Mouse (Mus musculus): ENCODE measurements at regions not wholly inside any gene's neighbourhood (a gene's known extent, or its start where the extent isn't known, plus 50 kb on each side); places are given as distances from the start of the nearest gene placed in this dataset.
"Not testable (repeated sequence)": the region's sequence is repeated elsewhere in the genome, so short reads cannot be mapped to it uniquely, and the experiment has no call there.

DNA sequence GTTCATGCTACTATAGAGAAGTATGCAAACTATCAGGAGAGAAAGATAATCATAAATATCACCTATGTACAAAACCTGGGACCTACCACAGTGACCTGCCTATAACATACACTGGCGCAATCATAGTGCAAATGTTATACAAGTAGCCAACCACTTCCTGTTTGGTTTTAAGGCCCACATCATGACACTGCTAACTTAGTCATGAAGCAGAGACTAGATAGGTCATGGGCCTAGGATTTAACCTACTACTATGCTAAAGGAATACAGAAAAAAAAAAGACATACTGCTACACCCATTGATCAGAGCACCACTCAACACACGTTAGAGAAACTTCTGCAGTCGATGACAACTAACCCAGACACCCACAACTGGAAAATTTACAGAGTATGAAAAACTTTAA is 498.6 kb upstream of the Acvr2a start:
- no peak for DNase-seq

DNA sequence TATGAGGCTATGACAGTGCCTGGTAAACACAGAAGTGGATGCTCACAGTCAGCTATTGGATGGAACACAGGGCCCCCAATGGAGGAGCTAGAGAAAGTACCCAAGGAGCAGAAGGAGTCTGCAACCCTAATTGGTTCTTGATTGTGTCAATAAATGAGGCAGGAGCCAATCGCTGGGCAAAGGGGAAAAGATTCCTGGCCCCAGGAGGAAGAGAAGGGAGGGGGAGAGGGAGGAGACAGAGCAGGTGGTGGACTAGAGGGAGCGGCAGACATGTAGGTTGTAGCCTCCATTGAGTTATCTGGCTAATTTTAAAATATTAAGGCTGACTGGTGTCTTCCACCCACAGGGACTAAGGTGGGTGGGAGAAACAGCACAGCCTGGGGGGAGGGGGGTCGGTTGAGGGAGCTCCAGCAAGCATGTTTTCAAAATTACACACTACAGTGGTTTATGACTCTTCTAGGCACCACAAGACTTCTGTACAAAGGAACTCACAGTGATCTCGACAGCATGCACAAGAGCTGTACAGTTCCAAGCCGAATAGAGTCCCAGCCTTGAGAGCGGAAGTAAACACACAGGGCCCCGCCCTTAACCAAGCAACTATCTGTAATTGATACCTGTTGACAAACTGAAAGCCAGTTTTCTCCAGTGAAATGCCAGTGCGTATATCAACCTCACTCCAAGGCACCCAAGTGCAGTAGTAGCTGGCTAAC is 497.6 kb upstream of the Acvr2a start:
- DNase-seq: no peak

DNA sequence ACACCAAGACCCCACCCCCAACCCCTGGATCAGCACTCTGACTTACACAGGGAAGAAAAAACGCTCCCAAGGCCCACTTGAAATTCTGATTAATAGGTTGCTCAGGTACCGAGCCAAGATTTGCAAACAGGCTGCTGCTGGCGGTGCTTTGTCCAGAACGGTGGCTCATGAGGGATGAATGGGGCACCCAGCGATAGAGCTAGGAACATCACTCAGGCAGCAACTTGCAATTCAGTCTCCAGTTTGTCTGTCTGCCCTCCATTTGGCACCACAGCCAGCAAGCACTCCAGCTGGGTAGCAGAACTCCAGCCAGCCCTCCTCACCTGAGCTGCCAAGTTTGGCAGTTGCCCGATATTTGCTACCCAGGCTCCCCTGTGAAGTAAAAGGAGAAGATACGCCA is 496.1 kb upstream of the Acvr2a start:
- DNase-seq: no peak

DNA sequence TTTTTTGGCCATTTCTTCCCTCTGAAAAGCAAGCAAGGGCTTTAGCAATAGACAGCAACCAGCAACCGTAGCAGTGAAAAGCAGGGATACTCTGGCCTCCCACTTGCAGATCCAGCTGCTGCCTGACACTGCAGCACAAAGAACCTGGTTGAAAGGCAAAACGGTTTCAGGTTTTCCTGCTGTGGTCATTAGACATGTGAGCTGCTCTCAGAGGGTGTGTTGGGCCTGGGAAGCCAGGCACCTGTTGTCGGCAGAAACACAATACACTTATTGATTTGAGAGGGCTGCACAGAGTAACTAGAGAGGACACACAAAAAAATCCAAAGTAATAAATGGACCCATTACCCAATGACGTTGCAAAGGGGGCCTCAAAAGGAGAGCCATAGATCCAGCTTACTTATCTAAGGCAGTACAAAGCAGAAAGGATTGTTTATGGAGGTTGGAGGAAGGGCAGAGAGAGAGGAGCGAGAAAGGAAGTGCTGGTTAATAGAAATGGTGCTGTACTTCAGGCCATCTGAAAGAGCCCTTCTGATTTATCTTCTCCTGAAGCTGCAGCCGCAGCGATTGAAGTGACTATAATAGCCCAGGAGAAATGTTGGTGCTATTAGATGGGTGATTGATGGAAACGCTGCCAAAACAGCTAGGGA is 495.4 kb upstream of the Acvr2a start:
- no peak for DNase-seq

DNA sequence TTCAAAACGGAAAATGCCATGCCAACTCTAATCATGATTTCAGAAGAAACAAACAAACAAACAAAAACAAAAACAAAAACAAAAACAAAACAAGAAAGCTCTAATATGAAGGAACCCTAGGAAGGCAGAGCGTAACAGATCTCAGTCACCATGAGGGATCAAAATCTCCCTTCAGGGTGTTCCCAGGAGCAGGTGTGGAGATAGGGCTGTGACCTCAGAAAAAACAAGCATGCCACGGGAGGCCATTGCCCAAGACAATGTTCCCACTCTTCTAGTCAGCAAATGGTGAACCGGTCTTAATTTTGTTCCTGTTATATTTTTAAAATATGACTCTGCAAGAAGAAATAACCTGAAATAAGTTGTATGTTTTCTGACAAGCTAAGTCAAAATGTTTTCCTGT is 492.4 kb upstream of the Acvr2a start:
- no peak for DNase-seq

DNA sequence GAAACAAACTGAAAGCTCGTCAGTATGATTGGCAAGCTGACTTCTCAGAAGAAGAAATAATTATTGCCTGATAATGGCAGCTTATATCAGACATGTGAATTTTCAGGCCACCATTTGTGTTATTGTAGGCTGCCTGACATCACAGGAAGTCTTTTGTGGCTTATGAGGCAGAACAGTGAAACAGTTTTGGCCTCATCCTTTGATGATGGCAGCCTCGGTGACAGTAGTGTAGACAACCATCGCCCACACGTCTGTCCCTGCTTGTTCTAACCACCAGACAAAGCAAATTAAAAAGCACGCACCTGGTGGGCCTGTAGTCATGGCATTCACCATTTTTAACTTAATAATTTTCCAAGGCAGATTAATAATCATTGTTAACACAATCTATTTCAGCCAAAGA is 491.6 kb upstream of the Acvr2a start:
- DNase-seq: no peak

DNA sequence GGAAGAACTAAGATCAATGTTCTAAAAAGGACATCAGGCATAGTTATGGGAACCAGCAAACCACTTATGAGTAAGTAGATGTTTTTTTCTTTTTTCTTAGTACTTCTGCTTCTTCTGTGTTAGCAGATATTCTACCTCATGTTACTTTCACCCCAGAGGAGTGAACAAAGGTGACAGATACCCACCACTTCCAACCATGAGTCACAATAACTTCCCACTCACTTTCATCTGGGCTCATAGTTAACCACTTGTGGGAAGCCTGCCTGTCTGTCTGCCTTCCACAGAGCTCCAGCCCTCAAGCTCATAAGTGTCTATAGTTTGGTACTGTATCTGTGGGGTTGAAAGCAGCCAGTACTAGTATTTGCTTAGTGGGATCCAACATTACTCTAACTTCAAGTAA is 485.7 kb upstream of the Acvr2a start:
- no peak for DNase-seq

DNA sequence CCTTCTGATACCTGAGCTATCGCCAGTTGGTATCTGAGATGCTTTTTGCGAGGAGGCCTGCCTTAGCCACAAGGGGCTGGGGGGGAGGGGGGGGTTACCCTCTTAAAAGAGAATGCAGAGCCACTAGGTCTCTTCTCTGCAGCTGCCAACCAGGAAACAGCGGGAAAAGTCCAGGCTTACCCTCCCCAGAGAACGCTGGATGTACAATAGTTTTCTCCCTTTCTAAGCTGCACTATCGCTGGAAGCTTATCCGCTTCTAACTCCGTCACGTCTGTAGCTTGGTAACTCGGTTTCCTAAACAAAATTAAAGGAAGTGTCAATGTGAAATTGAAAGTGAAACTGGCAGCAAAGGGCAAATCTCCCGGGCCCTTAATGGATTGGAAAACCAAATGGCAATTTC is 481.1 kb upstream of the Acvr2a start:
- no peak for DNase-seq

DNA sequence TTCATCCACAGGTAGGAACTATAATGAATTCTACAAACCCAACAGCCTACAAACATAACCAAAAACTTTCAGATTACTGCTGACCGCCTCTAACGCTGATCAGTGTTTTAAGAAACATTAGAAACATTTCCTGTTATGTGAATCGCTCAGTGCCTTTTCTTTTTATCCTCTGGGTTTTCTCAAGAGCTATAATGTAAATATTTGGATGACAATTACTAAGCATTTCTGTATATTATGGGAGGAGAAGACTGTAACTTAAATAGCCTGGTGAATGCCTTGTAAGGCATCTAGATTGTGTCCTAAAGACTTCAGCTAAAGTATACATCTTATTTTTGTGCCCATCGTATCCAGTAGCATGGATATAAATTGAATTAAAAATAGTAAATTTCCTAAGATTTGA is 465.9 kb upstream of the Acvr2a start:
- no peak for DNase-seq

DNA sequence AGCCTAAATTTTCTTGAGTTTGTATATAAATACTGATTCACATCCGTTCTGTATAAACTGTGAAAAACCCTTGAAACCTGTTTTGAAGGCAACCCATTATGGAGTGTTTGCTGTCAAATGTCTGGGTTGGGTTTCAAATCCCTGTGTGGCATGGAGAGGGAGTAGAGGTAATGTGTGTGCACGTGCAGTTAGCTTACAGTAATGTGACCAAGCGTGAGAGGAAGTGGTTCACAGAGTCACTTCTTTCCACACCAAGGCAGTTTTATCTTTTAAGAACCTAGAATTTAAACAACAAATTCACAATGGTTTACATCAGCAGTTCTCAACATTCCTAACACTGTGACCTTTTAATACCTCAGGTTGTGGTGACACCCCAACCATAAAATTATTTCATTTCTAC is 464.1 kb upstream of the Acvr2a start:
- DNase-seq: no peak

DNA sequence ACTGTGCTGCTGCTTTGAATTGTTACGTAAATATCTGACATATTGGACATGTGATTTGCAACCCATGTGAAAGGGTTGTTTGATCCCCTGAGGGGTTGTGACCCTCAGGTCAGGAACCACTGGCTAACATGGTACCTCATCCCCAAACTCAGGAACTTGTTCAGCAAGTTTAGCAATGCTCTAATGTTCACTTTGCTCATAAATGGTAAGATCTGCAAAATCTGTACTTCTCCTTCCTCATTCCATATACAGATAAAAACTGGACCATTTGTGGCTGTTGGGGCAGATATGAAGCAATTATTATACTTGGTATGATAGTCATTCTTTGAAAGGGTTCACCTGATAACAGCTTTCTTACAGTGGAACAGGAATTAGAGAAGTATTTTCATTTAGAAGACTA is 463.7 kb upstream of the Acvr2a start:
- no peak for DNase-seq

DNA sequence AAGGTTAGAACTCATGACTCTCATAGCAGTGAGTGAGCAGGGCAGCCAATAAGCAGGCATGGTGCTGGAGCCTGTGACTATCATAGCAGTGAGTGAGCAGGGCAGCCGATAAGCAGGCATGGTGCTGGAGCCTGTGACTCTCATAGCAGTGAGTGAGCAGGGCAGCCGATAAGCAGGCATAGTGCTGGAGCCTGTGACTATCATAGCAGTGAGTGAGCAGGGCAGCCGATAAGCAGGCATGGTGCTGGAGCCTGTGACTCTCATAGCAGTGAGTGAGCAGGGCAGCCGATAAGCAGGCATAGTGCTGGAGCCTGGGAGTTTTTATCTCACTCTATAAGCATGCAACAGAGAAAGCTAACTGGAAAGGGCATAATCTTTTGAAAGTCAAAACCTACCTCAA is 442.3 kb upstream of the Acvr2a start:
- DNase-seq: not testable (repeated sequence)

DNA sequence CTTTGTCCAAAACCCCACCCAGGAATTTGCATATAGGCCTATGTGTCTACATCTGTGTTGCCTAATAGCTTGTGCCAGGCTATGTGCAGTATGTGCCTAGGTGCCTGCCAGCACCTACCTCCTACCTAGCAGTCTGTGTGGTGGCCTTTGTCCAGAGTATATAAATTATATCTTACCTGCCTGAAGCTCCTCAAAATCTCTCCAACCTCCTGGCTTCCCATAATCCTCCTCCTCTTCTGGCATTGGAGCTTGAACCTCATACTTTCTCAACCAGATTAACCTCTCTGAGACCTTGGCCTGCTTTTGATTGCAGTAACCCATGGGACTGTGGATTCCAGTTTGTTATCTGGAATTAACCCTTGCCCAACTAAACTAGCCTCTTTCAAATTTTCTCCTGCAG is 440.8 kb upstream of the Acvr2a start:
- DNase-seq: no peak

DNA sequence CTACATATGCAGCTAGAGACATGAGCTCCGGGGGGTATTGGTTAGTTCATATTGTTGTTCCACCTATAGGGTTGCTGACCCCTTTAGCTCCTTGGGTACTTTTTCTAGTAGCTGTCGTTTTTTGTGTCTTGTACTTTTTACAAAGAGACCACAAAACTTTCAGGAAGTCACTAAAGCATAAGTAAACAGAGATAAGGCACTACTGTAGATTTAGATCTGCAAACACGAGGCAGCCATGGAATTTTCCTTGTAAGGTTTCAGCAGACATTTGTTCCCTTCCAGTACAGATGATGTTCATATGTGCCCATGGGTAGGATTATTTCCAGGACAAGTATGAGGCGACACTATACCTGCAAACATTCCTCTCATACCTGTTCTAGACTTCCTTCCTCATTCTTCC is 439.6 kb upstream of the Acvr2a start:
- no peak for DNase-seq

DNA sequence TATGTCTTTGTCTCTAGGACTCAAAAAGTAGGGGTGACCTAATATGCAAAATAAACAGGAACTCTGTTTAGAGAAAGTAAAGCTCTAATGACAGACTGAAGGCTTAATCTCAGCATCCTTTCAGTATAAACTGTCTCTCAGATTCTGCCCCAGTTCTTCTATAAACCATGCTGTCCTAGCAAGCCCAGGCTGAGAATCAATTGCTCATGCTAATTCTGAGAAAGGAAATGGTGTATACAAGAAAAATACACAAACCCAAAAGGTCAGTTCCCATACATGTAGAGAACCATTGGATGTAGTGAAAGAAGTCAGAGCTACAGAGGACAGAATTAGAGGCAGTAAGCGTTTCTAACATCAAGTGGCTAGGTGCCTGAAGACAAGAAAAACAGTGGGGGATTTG is 435.7 kb upstream of the Acvr2a start:
- DNase-seq: no peak

DNA sequence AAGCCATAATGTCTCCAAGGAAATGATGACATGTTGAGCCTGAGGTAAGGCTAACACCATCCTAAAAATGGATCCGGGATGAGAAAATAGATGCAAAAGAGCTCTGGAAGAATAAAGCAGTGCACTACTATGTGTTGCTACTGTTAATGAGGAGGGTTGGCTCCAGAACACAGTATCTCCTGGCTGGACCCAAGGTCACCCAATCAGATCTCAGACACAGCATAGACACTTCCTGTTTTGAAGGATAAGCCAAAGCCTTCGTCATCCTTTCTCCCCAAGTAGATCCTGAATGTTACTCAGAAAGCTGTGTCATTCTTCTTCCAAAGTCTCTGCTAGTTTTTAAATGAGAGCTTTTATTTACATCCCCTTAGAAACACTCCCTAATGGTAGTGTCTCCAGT is 435.2 kb upstream of the Acvr2a start:
- no peak for DNase-seq

DNA sequence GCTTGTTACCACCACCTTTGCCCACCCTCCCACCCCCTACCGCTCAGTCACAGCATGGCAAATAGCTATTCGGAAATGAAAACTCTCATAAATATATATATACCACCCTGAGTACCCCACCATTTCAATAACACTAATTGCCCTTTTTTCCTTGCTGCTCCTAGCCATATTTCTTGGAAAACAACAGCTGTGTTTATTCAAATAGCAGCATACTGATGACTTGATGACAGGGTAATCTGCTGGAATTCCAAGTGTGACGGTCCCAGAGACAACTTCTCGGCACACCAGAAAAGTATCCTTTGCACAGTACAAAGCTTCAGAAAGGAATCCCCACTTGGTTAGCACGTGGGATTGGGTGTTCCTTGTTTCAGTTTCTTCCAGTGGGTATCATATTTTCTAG is 433.8 kb upstream of the Acvr2a start:
- DNase-seq: no peak

DNA sequence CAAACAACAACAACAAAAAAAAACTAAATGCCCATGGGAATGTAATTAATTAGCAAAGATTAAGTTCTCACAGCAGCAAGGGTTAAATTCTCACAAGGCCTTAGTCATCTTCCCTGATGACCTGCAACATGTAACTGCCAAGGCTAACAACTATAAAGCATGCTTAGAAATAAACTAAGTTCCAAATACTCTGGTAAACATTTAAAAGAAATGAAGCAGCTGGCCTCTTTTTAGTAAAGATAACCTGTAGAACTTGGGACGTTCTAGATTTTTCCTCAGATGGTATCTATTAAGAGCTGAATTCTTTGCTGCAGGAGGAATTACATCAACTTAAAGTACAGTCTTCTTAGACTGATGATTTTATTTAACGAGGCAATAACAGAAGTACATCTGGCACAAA is 433.1 kb upstream of the Acvr2a start:
- DNase-seq: no peak

DNA sequence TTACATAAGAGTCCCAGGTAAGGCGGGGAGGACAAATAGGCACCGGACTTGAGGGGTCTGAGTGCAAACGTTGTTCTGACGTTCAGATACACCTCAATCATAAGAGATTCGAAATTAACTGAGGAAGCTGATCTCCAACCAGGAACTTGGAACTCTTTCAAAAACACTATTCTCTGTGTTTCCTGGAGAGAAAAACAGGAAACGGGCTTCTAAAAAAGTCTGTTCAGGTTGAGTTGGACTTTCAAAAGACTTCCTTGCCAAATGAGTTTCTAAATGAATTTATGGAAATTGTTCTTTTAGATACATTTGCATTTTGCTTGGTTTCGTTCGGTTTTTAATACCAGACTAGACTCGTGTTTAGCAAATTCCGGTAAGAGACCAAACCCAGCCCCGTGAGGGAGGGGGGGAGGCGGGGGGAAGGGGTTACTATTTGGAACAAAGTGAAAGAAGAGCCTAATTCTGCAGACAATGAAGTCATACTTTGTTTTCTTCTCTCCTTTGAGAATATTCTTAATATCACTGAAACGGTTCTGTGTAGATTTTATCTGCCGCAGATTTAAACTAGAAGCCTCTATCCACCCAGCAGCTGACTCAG is 432.3 kb upstream of the Acvr2a start:
- no peak for DNase-seq

DNA sequence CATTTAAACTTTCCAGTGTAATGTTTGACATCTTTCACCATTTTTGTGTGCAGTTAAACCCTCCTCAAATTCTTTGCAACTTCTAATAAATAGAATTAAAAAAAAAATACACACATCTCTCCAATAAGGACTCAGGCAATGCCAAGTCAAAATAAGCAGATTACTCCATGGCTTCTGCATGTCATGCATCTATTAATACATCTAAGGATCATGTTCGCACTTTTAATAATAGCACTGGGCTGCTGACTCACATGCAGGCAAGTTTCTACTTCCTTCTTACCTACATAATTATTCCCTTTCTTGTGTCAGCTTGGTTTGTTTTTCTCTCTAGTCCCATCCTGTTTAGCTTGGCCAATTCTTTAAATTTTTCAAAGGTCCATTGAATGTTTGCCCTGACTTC is 415.4 kb upstream of the Acvr2a start:
- no peak for DNase-seq

DNA sequence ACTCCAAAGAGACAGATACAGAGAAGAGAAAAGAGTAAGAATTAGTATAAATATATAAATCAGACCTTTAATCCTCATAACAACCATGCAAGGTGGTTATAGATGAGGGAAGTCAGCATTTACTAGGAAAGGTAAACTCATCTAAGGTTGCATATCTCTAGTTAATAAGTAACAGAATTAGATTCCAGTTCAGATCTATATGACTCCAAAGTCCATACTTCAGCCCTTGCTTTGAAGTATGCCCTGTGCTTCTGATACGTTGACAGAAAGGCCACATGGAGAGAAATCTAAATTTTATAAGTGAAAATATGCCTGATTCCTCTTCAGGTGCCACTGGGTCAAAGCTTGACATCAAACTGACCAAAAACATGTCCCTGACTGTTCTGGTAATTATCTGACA is 414.7 kb upstream of the Acvr2a start:
- DNase-seq: no peak

DNA sequence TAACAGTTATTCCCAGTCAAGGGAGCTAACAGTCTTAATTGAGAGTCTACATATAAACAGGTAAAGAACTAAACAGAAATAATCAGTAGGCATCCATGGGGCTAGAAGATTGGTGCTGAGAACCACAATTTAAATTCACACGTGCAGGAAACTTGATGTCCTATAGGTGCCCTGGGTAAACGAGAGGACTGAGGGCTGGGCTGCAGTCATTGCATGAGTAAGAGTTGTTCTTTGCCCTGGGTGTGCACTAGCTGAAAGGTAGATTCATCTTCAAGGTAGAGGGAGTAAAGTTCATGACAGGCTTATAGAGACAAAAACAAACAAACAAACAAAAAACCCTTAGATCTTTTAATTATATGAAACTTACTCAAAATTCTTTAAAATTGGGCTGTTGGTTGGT is 411.1 kb upstream of the Acvr2a start:
- DNase-seq: no peak

DNA sequence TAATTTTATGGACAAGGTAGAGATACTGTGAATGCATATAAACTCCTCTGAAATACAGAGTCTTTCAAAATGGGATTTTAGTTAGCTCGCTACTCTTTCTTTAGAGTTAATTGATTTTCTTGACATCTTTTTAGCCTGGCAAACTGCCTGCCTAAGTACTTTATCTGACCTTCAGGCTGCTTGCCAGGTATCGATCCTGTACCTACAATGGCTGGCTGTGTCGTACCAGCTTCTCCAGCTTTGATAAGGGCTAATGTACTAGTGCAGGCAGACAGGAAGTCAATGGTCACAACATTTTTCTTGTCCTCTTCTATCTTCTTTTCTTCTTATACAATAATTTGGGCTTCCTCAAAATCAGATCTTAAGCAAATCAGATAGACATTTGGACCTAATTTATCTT is 409.4 kb upstream of the Acvr2a start:
- DNase-seq: no peak

DNA sequence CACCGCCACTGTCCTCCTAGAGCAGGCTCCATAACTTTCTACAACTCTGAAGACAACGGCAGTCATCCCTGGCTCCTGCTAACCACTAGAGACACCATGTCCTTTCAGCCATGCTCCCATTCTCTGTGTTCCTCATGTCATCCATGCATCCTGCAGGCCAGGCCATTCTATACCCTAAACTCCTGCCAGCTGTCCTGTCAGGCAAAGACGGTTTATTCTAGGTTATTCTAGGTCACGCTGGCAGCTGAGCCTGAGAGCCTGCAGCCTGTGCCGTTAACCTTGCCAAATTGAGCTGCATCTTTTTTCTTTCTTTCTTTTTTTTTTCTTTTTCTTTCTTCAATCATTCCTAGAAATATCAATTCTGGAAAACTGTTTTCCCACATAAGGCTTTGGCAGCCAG is 406.0 kb upstream of the Acvr2a start:
- no peak for DNase-seq

DNA sequence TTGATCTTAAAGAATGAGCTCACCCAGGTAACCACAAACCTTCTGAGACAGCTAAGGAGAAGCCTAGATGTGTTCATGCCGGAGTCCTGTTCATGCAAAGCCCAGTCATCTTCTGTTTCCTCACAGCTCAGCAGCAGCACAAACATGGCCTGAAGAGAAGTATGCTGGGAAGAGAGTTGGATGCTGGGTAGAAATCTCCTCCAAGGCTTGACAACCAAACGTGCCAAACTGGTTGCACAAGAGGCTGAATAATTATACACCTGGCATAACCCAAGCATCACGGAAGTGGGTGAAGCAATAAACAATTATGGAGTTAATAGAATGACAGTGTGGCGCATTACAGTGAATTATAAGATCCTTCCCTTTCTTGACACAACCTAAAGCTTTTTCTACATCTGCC is 404.0 kb upstream of the Acvr2a start:
- DNase-seq: no peak
